Mouse (Mus musculus) layer of hippocampus, postnatal 25 days (tissue): ENCODE measurements around the gene Smg6. TPM values are rescaled to one million over a fixed set of nuclear protein-coding genes. Genes with fewer than 3 reads are reported as not detected.
"Not testable (repeated sequence)": the region's sequence is repeated elsewhere in the genome, so short reads cannot be mapped to it uniquely, and the experiment has no call there.

Experiments used
- DNase-seq, 2 experiments: peaks; one replicate each; pipeline ENCODE4 v3.0.0; 2022; ENCODE audit warnings: mixed read lengths in 2 of 2, low spot score in 1 of 2; ENCODE audit errors: extremely low spot score in 1 of 2
- total RNA-seq, 2 experiments: library from RNA; stranded (reverse); gene quantifications; 2 replicates each; pipeline ENCODE4 v1.2.3; 2021

Smg6 gene
- total RNA-seq, 2 experiments from 2014 or later, result 27.9 to 31.2 TPM

DNA sequence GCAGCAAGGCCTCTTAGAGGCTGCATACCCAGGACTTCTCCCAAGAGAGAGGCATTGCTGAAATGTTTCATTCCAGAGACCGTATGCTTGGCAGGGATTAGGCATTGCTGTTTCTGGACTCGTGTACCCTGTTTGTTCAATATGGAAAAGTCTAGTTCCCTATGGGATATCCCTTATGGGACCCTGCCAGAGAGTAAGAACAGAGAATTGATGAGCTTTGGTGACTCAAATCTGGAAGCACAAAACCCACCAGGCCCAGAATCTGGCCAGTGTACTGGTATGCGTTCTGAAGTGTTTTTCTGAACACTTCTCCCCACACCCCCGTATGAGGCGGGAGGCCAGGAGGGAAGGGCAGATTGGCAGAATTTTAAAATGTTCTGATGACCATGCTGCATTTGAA, 64.9 kb downstream of the Smg6 start:
- DNase-seq, result no peak

DNA sequence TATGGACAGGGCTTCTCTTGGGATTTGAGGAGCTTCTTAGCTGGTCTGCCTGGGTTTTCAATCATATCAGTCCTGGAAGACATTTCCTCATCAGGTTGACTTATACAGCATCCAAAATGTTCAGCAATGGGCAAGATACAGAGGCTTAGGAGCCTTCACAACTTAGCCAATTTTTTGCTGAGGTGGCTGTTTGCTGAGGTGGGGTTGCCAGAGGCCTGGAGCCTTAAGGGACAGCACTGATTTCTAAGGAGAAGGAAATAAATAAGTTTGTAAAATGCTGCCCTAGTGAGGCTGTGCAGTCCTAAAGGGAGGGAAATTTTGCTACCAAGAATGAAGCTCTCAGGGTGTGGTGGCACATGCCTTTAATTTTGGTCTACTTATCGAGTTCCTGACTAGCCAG, 65.7 kb downstream of the Smg6 start:
- no peak for DNase-seq

DNA sequence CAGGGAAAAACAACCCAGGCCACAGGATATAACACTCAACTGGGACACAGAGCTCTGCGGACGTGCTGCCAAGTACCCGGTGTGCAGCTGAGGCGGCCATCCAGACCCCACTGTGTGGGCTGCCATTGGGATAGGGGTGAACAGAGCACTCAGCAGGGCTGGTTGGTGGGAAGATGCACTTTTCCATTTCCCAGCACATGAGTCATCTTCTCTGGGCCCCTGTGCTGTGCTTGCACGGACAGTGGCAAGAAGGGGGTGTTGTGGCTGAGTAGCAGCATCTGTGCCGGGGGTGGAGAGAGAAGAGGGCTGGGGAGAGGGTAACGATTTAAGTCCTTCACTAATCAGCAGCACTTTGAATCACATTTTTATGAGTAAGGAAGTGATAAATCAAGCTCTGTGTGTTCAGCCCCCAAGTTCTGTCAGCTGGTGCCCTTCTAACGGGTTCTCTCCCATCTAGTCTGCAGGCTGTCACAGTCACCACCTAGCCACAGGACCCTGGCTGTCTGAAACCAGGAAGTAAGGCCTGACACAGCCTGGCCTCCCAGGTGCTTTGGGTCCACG, 66.9 kb downstream of the Smg6 start:
- no peak for DNase-seq

DNA sequence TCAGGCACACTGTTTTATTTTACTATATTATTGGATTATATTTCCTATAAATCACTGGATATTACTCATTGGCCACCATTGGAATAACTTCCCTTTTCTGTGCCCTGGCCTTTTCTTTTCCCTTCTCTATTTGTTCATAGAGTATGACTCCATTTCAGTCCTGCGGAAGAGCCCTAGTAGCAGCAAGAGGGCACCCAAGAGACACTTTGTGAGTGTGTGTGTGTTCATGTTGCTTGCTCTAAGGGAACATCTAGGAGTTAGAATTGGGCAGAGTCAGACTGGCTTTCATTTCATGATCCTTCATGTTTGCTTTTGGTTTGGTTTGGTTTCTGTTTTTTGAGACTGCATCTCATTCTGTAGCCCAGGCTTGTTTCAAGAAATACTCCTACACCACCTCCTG, 68.5 kb downstream of the Smg6 start:
- DNase-seq, result no peak

DNA sequence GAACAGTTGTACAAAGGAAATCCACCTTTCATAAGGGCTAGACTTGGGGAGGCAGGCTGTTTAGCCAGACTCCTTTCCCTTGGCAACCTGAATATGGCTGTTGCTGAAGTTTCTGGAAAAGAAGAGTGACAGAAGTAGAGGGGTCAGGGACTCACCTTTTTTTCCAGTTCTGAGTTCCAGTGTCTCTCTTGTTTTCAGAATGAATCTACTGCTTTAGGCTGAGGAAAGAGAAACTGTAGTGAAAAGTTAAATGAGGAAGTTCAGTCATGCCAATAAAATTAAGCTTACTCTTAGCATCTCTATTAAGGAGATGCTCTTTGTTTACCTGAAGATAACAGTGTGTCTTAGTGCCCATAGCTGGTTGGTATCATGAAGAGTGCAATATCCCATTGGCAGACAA, 69.2 kb downstream of the Smg6 start:
- no peak for DNase-seq

DNA sequence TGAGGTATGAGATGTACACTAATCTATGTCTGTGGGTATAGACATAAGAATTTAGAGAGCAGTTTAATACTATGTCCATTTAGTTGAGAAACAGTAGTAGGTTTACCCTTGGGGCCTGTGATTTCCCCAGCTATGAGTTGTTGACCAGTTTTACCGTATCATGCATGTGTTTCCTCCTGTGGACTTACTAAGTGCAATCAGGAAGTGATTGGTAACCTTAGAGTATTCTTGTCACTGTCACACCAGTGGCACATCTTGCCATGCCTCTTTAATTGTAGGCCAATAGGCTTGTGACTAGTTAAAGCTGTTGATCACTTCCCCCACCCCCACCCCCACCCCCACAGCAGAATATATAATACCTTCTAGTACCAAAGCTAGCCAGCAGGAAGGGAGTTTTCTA, 70.9 kb downstream of the Smg6 start:
- no peak for DNase-seq

DNA sequence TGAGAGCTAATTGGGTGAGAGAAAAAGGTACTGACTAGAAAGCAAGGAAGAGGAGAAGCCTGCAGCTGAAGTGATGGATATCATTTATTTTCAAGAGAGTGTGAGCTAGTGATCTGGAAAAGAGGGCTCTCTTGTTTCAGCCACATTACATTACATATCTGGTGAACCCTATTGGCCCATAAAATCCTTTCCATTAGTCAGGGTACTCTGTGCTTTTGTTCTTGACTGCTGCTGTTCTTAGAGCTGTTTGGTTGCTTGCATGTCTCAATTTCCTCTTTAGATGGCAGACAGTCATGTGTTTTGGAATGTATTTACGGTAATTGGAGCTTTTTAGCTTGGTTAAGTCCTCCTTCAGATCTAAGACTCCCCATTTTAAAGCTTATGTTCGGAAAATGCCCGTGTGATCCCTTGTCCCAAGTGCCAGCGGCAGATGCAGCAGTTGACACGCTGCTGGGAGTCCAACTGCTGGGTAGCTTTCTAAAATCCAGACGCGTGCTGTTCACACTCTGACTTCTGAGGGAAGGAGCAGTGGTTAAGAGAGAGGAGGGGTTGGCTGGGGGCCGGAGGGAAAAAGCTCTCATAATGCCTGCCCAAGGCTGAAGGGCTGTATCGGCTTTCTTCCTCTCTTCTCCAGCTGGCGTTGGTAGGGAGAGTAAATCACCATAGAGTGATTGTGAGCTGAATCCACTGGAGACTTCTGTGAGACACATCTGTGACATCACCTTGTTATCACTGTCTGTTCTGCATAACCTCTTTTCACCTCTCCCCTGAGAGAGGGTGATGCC, 75.4 kb downstream of the Smg6 start:
- no peak for DNase-seq

DNA sequence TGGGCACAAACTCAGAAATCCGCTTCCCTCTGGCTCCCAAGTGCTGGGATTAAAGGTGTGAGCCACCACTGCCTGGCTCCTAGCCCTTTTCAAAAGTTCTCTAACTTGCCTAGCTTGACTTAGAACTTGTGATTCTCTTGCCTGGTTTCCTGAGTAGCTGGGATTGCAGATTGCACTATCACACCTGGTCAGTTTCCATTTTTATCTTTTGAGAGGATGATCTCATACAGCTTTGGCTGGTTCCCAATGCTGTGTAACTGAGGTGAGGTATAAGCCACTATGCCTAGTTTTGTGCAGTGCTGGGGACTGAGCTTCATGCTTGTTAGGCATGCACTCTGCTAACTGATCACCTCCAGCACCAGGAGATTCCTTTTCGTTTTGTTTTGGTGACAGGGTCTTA, 82.6 kb downstream of the Smg6 start:
- DNase-seq, result no peak

DNA sequence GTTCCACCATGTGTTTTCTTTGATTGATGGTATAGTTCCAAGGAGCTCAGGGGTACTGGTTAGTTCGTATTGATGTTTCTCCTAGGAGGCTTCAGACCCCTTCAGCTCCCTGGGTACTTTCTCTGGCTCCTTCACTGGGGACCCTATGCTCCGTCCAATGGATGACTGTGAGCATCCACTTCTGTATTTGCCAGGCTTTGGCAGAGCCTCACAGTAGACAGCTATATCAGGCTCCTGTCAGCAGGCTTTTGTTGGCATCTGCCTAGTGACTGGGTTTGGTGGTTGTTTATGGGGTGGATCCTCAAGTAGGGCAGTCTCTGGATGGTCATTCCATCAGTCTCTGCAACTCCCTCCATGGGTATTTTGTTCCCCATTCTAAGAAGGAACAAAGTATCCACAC, 83.9 kb downstream of the Smg6 start:
- DNase-seq, result not testable (repeated sequence)

DNA sequence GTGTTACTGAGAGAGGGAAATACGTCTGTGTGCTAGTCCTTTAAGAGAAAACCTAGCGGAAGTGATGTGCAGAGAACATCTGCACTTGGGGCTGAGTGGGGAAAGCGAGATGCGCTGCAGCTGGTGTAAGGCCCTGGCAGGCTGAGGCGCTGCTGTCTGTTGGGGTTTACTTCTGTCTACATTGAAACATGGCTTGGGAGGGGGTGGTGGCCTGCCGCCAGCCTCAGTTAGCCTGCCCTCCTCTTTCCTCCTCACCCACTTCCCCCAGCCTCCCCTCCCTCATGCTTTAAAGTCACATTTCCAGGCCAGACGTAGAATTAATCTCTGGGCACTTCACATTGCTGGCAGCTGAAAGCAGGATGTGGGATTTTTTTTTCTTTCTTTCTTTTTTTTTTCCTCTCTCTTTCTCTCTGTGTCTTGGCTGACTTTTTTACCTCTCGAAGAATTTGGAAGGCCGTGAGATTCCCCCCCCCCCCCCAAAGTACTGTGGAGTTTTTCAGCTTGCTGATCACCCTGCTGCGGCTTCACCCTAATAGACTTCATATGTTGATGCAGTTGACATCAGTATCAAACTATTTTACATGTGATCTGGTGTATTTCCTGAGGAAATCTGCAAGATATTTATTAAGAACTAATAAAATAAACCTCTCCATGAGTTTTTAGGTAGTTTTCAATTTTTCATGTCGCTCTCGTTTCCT, 87.5 kb downstream of the Smg6 start:
- DNase-seq, result no peak

DNA sequence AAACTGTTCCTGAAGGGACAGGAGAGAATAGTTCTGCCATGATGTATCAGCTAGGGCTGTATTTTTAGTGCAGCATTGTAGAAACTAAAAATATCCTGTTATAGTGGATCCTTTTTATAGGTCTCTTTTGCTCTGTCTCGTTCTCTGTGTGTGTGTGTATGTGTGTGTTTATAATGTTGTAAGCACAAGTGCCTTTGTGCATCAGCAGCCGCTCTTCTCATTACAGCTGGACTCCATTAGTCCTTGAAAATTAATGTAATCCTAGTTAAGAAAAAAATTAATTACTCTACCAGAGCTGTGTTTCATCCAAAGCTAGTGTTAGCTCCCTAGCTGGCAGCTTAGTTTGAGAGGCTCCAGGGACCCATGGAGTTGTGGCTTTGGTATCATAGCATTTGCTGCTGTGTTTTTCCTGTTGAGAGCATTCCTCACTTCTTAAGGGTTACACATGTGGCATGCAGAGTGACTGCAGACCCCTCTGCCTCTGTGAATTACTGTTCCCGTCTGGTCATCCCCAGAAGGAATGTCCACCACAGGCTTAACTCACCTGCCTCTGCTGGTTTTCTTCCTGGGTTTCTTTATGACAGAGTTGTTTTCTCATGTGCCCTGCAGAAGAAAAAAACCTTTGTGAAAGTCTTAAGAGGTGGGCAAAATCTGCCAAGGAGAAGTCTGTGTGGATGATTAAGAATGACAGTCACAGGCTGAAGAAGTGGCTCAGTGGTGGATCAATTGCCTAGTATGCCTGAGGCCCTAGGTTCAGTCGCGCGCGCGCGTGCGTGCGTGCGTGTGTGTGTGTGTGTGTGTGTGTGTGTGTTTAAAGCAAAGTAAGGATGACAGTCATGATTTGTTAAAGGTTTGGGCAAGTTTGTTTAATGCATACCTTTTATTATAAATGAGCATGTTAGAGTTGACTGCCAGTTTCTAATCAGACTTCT, 88.4 kb downstream of the Smg6 start:
- no peak for DNase-seq

DNA sequence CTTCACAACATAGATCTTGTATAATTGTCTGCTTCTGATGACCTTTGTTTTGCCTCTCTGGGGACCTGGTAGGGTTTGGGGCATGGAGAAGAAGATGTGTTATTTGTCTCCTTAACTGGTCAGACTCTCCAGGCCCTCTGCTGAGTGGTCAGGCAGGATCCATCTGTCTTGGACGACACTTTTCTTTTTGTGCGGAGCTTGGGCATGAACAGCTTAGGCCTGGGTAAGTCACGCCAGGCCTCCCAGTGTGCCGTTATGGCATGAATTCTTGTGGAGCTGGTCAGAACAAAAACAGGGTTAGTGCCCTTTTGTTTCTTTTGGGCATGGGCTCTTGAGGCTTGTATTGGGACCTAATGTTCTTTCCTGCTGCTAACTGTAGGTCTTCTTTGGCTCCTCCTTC, 89.2 kb downstream of the Smg6 start:
- DNase-seq, result no peak

DNA sequence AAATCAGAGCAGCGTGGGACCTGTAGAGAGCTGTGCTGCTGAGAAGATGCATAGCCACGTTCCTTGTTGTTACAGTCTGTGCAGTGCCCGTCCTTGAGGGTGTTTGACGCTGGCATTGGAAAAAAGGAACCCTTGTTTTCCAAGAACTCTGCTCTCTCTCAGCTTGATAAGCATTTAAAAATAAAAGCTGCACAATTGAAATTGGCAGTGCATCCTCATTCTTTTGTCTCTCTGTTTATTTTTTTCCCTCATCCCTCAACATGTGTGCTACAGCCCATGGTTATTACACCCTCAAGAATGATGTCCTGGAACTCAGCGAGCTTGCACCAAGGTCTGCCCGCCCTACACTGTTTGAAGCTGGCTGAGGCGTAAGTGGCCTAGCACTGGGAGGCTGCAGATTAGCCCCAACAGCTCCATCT, 89.8 kb downstream of the Smg6 start:
- no peak for DNase-seq

DNA sequence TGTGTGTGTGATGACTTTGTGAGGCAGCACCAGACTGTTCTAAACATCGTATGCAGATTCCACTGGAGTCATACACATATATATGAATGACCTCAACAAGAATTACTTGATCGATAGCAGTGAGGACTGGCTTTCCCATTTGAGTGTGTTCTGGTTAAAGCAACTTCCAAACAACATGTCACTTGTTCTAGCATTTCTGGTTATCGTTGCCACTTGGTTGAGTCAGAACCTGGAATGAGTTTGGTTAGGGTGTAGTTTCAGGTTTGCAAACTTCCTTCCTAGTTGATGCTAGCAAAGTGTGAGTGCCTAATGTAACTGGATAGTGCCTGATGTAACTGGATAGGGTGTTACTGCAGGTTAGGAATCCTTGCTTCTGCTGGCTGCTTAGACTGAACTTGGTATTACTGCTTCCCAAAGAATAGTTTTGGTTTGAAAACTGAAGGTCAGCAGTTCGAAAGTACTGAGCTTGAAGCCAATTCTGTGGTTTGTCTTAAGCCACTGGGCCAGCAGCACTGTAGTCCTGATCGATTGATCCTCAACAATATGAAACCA, 90.8 kb downstream of the Smg6 start:
- DNase-seq, result no peak

DNA sequence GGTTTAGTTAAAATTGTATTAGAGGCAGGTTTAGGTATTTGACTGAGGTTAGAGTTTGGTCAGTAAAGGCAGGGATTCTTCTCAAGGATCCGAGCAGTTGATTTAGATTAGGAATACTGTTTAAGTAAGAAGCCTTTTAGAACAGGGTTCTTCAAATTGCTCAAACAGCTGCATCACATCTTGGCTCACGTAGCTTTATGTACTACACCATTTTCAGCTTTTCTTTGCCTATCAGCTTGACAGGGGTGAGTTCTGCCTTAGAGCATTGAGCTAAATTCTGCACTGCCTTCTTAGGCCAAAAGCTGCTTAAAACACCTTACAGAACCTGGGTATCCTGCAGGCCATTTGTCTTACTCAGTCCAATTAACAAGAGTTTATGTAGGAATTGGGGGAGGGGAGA, 92.2 kb downstream of the Smg6 start:
- no peak for DNase-seq

DNA sequence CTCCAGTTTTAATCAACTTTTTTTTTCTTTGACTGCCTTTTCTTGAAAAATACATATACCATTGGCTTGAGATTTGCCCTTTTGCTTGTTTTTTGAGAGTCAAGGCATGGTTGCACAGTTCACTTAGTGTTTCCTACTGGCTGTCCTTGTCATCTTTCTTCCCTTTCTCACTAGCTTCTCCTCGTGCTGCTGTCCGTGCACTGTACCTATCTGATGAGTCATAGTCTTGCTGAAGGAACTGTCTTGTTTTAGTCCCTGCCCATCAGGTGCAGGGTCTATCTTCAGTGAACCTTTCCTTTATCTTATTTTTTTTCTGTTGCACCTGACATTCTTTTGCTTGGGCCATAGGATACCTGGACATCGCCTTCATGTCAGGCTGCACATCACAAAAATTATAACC, 101.4 kb downstream of the Smg6 start:
- no peak for DNase-seq

DNA sequence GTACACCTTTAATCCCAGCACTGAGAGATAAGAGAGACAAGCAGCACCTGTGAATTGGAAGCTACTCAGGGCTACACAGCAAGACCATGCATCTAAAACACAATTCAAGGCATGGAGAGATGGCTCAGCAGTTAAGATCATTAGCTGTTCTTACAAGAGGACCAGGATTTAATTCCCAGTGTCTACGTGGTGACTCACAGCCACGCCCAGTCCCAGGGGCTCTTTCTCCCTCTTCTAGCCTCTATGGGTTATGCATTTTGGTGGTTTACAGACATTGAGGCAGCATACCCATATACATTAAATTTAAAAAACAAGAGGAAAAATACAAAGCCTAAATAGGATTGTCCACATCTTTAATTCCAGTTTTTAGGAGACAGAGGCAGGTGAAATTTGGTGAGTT, 102.0 kb downstream of the Smg6 start:
- no peak for DNase-seq

DNA sequence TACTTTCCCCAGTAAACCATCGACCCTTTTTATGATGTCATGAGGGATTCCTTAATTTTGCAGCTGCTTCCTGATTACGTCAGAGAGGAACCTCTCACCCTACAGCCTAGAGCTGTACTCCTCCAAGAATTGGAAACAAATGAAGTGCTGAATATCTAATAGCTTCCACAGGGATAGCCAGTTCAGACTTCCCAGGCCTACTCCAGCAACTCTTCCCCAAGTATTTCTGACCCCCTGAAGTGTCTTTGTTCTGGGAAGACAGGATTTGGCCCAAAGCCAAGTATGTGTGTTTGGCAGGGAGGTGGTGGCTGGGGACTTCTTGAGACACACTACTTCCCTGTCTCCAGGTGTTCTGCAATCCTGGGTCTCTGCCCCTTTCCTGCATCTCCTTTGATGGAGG, 105.6 kb downstream of the Smg6 start:
- no peak for DNase-seq

DNA sequence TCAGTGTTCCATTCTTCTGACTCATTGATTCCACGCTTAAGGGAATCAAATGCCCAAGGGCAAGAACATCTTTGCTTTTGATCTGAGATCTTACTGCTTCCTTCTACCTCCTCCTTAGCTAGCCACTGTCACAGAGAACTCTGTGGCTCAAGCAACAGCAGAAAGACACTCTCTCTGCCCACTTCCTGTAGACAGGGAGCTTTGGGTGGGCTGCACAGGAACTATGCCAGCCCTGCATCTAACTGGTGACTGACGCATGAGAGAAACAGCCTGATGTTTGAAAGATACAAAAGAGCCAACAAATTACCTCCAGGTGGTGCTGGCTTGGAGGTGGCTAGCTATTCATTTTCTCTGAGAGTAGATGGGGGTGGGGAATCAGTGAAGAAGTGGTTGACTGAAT, 107.3 kb downstream of the Smg6 start:
- no peak for DNase-seq

DNA sequence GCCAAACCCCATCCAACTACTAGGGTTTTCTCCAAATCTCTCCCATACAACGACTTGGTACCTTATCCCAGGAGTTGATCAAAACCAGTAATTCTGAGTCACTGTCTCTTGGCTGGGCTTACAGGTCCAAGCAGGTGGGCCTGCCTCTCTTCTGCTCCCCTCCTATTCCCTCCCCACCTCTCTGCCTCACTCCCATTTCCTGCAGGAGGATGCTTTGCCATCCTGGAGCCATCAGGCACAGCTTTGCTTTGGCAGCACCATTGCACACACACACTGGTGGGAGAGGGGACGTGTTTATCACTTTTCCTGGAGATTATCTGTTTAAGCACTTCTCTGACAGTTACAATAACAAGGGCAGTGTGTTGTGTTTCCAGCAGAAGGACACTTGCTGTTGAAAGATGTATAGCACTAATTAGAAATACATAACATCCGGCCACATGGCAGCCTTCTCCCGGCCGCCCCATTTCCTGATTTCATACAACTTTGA, 108.0 kb downstream of the Smg6 start:
- no peak for DNase-seq
